Mouse (Mus musculus) heart, embryonic 11.5 days (tissue): ENCODE measurements around the gene Htt. TPM values are rescaled to one million over a fixed set of nuclear protein-coding genes. Genes with fewer than 3 reads are reported as not detected.

Experiments
- ATAC-seq: fragments of 200-750 bp; cut with Nextera tagmentation; replicated peaks from 2 replicates; pipeline ENCODE4 v1.8.0; 2017; ENCODE audit warnings: moderate library complexity; ENCODE audit not compliant: insufficient number of reproducible peaks, low FRiP score, low TSS enrichment
- H3K27ac ChIP-seq: fragments of 300-500 bp; sonication (generic); 2 replicates; pipeline ENCODE4 v1.5.1; 2014; ENCODE audit warnings: mild to moderate bottlenecking, low read depth, low read length
- H3K27me3 ChIP-seq: fragments of 300-500 bp; sonication (generic); 2 replicates; pipeline ENCODE4 v1.6.1; 2014; ENCODE audit warnings: mild to moderate bottlenecking, low read length, mixed read lengths; ENCODE audit not compliant: control insufficient read depth, insufficient read depth
- H3K36me3 ChIP-seq: fragments of 300-500 bp; sonication (generic); 2 replicates; pipeline ENCODE4 v1.6.1; 2014; ENCODE audit warnings: mild to moderate bottlenecking, low read length, moderate library complexity, mixed read lengths; ENCODE audit not compliant: control insufficient read depth, insufficient read depth
- H3K4me1 ChIP-seq: fragments of 300-500 bp; sonication (generic); 2 replicates; pipeline ENCODE4 v1.6.1; 2014; ENCODE audit warnings: low read length; ENCODE audit not compliant: control insufficient read depth, insufficient read depth
- H3K4me2 ChIP-seq: fragments of 300-500 bp; sonication (generic); 2 replicates; pipeline ENCODE4 v1.6.1; 2014; ENCODE audit warnings: mild to moderate bottlenecking, moderate library complexity
- H3K4me3 ChIP-seq: fragments of 300-500 bp; sonication (generic); 2 replicates; pipeline ENCODE4 v1.5.1; 2014; ENCODE audit warnings: low read depth, low read length
- H3K9ac ChIP-seq: fragments of 300-500 bp; sonication (generic); 2 replicates; pipeline ENCODE4 v1.6.1; 2014; ENCODE audit warnings: mild to moderate bottlenecking, low read depth, low read length, moderate library complexity
- H3K9me3 ChIP-seq: fragments of 300-500 bp; sonication (generic); replicated peaks from 2 replicates; pipeline ENCODE4 v1.6.1; 2016; ENCODE audit warnings: low read length; ENCODE audit not compliant: control insufficient read depth
- WGBS: fragments of 180-500 bp; shearing (Covaris S2); extraction: QIAGEN DNeasy Blood & Tissue Kit; methylation state at CpG from one replicate; pipeline ENCODE4 v1.1.7; 2014; ENCODE audit not compliant: insufficient replicate concordance; 5-methylcytosine and 5-hydroxymethylcytosine counted together
- polyA plus RNA-seq: library from polyadenylated mRNA; unstranded; fragments of >200 nt; fragmentation: Nextera tagmentation; extraction: Ambion mirVana; gene quantifications from 2 replicates; pipeline ENCODE4 v1.2.1, GENCODE M21; 2014

The Htt gene
- polyA plus RNA-seq, 1 experiment from 2014 or later: 15.5 TPM

DNA sequence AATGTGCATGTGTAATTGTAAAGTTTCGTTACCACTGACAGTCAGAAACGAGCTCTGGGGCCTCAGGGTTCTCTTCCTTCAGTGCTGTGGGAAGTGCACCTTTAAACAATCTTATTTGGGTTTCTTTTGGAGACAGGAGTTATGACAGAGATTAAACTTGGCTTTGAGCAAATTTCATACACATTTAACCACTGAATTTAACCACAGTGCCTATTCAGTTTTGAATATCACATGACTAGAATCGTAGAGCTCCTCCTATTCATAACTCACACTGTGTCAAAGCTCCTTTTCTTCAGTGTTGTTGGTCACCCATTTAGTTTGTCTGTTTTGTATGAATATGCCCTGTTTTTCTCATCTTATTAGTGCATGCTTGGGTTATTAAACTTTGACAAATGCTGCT lies 10.3 kb downstream of the Htt start:
- WGBS: 86% methylated on average over 3 of the region's 3 CpGs

DNA sequence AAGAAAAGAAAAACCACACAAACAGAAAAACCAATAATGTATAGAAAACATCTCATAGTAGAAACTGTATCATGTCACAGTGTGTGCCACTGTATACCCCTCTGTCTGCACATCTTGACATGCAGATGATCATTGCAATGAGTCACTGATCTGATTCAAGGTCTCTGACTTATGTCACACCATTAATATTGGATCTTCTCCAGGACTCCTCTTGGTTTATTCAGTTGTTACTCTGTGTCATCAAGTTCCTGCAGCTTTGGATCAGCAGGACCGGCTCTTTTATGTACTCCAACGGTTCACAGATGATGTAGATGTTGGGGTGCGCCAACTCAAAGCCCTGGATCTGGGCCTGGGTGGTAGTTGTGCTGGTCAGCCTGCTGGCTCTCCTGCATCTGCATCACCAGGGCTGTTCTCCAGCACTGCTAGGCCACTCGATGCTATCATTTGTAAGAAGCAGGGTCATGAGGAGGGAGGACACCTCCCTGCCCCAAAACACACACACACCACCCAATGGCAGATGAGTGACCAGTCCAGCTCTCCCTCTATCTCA lies 11.2 kb downstream of the Htt start:
- ATAC-seq: no peak
- Histone ChIP-seq H3K4me2 (no peak overlapping the region), H3K27me3 (no peaks in the 10 kb centered on the region), H3K4me1 (no peaks in the 10 kb centered on the region), H3K4me3 (no peak overlapping the region), H3K27ac (no peak overlapping the region), H3K9ac (no peak overlapping the region), H3K36me3 (no peaks in the 10 kb centered on the region), H3K9me3 (no peaks in the 10 kb centered on the region)
- 85% methylated on average over 4 of the region's 4 CpGs for WGBS

More for the DNA sequence above, 10.3 kb downstream of the Htt start:
- Histone ChIP-seq H3K36me3 (no peaks in the 10 kb centered on the region), H3K27ac (no peak overlapping the region), H3K9me3 (no peaks in the 10 kb centered on the region), H3K4me3 (no peak overlapping the region), H3K27me3 (no peaks in the 10 kb centered on the region), H3K4me1 (no peaks in the 10 kb centered on the region), H3K9ac (no peak overlapping the region), H3K4me2 (no peak overlapping the region)
- ATAC-seq: no peak

DNA sequence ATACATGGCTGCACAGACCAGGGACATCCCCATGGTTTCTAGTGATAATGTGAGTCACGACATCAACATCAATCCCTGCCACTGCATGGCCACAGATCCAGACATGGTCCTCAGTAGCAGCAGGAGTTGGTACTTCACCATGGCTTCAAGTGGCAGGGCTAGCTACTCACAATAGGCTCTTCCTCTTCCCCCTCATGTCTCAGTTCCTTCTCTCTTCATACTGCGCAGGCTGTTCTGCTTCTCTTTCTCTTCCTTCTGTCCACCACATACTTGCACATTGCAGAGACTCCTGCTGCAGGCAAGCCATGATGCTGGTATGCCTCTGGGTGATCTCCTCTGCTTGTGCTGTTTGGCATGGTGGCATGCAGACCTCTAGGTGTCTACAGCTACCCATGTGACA lies 11.9 kb downstream of the Htt start:
- Histone ChIP-seq H3K27ac (no peak overlapping the region), H3K9me3 (no peaks in the 10 kb centered on the region), H3K4me3 (no peak overlapping the region), H3K4me1 (no peaks in the 10 kb centered on the region), H3K4me2 (no peak overlapping the region), H3K9ac (no peak overlapping the region), H3K36me3 (no peaks in the 10 kb centered on the region), H3K27me3 (no peaks in the 10 kb centered on the region)
- no peak for ATAC-seq
- WGBS: 90% methylated on average over 2 of the region's 2 CpGs

DNA sequence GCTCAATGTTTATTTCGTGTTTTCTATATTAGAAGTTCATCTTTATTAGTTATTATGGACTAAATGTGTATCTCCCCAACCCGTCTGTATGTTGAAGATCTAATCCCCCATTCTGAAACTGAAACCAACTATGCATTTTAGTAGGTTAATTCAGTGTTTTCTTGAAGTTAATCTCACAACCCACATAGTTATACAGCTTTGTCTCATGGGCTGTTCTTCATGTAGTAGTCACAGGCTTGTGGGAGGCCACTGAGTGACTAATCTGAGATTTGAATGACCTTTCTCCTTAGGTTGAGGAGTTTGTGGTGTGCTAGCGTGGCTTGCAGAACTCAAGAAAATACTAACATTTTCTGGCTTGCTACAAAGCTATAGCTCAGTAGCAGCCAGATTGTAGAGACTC lies 23.5 kb downstream of the Htt start:
- no peak overlapping the region for H3K4me2 ChIP-seq
- H3K27me3 ChIP-seq: no peaks in the 10 kb centered on the region
- no peaks in the 10 kb centered on the region for H3K9me3 ChIP-seq
- H3K27ac ChIP-seq: no peak overlapping the region
- H3K9ac ChIP-seq: no peak overlapping the region
- no peaks in the 10 kb centered on the region for H3K4me1 ChIP-seq
- WGBS: 86% methylated on average over 3 of the region's 3 CpGs
- ATAC-seq: no peak
- H3K4me3 ChIP-seq: no peak overlapping the region
- no peaks in the 10 kb centered on the region; the same call in 1 of the 2 replicates for H3K36me3 ChIP-seq

DNA sequence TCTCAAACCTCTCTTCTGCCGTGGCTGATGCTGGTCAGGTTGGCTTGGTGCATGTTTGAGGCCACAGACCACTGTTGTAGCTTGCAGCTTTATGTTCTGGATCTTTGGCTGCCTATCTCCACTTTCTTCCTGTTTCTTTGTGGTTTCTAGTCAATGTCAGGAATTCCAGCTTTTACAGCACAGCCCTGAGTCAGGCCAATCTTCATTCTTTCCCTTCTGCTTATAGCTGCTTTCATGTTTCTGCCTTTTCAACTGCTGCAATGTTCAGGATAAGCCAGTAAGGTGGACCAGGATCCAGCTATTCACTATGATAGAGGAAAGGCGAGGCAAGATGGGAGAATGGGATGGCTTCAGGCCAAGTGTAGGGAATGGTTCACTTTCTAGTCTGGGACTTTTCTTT lies 29.6 kb downstream of the Htt start:
- H3K27ac ChIP-seq: no peak overlapping the region
- H3K27me3 ChIP-seq: no peaks in the 10 kb centered on the region
- H3K4me2 ChIP-seq: no peak overlapping the region
- H3K9ac ChIP-seq: no peak overlapping the region
- H3K9me3 ChIP-seq: no peaks in the 10 kb centered on the region
- ATAC-seq: no peak
- 77% methylated on average over 2 of the region's 2 CpGs for WGBS
- H3K4me3 ChIP-seq: no peak overlapping the region
- no peaks in the 10 kb centered on the region for H3K36me3 ChIP-seq
- H3K4me1 ChIP-seq: no peaks in the 10 kb centered on the region

- ATAC-seq: no peak
- no peak overlapping the region for H3K27ac ChIP-seq
- H3K4me1 ChIP-seq: no peaks in the 10 kb centered on the region
- no peak overlapping the region for H3K9ac ChIP-seq
- H3K4me3 ChIP-seq: no peak overlapping the region
- H3K36me3 ChIP-seq: peaks cover 18% of the 10 kb centered on the region
- no peak overlapping the region for H3K4me2 ChIP-seq
- WGBS: 68% methylated on average over 5 of the region's 5 CpGs
- H3K27me3 ChIP-seq: no peaks in the 10 kb centered on the region
- no peaks in the 10 kb centered on the region for H3K9me3 ChIP-seq
These were observed 38.9 kb downstream of the Htt start for GRCm38 (mm10) chr5:34800292-34800953.

DNA sequence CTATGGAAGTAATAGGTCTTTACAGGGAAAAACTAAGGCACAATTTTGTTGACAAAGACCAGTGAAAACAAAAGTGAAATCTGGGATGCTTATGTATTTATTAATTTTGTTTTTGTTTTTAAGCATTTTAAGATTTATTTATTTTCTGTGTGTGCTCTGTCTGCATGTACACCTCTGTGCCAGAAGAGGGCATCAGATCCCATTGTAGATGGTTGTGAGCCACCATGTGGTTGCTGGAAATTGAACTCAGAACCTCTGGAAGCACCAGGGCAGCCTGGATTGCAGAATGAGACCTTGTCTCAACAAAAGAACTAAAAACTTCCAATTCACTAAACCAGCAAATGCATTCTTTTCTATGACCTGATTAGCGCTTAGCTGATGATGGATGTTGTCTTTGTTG lies 44.5 kb downstream of the Htt start:
- H3K9me3 ChIP-seq: no peaks in the 10 kb centered on the region
- WGBS: 100% methylated on average over 1 of the region's 1 CpGs
- H3K4me3 ChIP-seq: no peak overlapping the region
- no peaks in the 10 kb centered on the region for H3K4me1 ChIP-seq
- H3K4me2 ChIP-seq: no peak overlapping the region
- peaks cover 28% of the 10 kb centered on the region for H3K36me3 ChIP-seq
- H3K27me3 ChIP-seq: no peaks in the 10 kb centered on the region
- no peak overlapping the region for H3K27ac ChIP-seq
- H3K9ac ChIP-seq: no peak overlapping the region
- no peak for ATAC-seq

DNA sequence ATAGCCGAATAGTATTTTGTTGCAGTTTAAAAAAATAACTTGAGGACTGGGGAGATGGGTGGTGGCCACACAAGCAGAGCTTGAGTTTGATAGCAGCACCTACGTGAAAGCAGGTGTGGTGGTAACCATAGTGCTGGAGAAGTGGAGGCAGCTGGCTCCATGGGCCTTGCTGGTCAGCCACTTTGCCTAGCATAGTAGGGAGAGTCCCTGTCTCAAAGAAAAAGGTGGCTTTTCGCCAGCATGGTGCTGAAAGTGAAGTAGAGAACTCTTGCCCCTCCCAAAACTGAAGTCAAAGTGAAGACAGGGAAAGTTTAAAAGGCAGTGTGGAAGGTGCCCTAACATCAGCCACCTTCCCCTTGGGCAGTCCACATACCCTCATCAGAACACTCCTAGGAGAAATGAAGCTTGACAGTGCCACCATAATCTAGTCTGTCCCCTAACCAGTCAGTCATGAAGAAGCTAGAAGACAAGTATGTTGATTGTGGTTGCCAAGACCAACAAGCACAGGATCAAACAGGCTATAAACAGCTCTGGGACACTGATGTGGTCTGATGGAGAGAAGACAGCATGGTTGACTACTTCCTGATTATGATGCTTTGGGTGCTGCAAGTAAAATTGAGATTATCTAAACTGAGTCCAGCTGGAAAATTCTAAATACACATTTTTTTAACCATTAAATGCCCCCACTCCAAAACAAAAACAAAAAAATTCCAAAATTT lies 61.0 kb downstream of the Htt start:
- H3K4me3 ChIP-seq: no peak overlapping the region
- no peaks in the 10 kb centered on the region for H3K4me1 ChIP-seq
- H3K36me3 ChIP-seq: peaks cover 4% of the 10 kb centered on the region; the same call in 1 of the 2 replicates
- H3K27ac ChIP-seq: no peak overlapping the region
- H3K4me2 ChIP-seq: no peak overlapping the region
- no peak overlapping the region for H3K9ac ChIP-seq
- no peak for ATAC-seq
- WGBS: 94% methylated on average over 3 of the region's 3 CpGs
- H3K9me3 ChIP-seq: no peaks in the 10 kb centered on the region
- H3K27me3 ChIP-seq: no peaks in the 10 kb centered on the region
